Mouse (Mus musculus) spleen, adult 2 months (tissue): ENCODE results near the gene Gpd1. TPM values are rescaled to one million over a fixed set of nuclear protein-coding genes. Genes with fewer than 3 reads are reported as not detected.
"Not testable (repeated sequence)": the region's sequence is repeated elsewhere in the genome, so short reads cannot be mapped to it uniquely, and the experiment has no call there.

Source experiments
- DNase-seq, 2 experiments: peaks; one replicate each; pipeline versions ENCODE4 v3.0.0 to v3.0.0-alpha.2; 2012 to 2021; ENCODE audit warnings: low spot score in 2 of 2, low read depth in 1 of 2
- H3K27ac ChIP-seq: fragments of 200-500 bp; 2 replicates; pipeline ENCODE4 v1.5.1; 2012; ENCODE audit warnings: low read length, inconsistent platforms; ENCODE audit not compliant: insufficient read depth
- H3K27me3 ChIP-seq: fragments of 200-500 bp; 2 replicates; pipeline ENCODE4 v1.6.1; 2012; ENCODE audit warnings: mild to moderate bottlenecking, moderate library complexity, low read length, inconsistent platforms; ENCODE audit not compliant: control insufficient read depth, insufficient read depth
- H3K36me3 ChIP-seq: fragments of 200-500 bp; 2 replicates; pipeline ENCODE4 v1.6.1; 2012; ENCODE audit warnings: mild to moderate bottlenecking, low read length, inconsistent platforms; ENCODE audit not compliant: control insufficient read depth, insufficient read depth
- H3K4me1 ChIP-seq: fragments of 200-500 bp; 2 replicates; pipeline ENCODE4 v1.6.1; 2011; ENCODE audit warnings: inconsistent platforms; ENCODE audit not compliant: control insufficient read depth, insufficient read depth, insufficient read length
- H3K4me3 ChIP-seq: fragments of 200-500 bp; 2 replicates; pipeline ENCODE4 v1.5.1; 2011; ENCODE audit warnings: mild to moderate bottlenecking, inconsistent platforms; ENCODE audit not compliant: insufficient read depth, insufficient read length; ENCODE audit errors: extremely low read depth
- CTCF ChIP-seq: fragments of 200-500 bp; IDR thresholded peaks from 2 replicates; pipeline ENCODE4 v1.5.1; 2011; ENCODE audit warnings: mild to moderate bottlenecking, inconsistent platforms; ENCODE audit not compliant: insufficient read depth, insufficient read length, insufficient replicate concordance; ENCODE audit errors: extremely low read depth
- POLR2A ChIP-seq: fragments of 200-500 bp; IDR thresholded peaks from 2 replicates; pipeline ENCODE4 v1.6.1; 2011; ENCODE audit warnings: low read depth, low read length, inconsistent platforms
- WGBS: fragments of 180-500 bp; shearing (Covaris S2); methylation state at CpG from one replicate; pipeline ENCODE4 v1.1.7; 2018; 5-methylcytosine and 5-hydroxymethylcytosine counted together
- polyA plus RNA-seq: library from polyadenylated mRNA; depleted of rRNA; stranded (reverse); fragments of >200 nt; gene quantifications from 2 replicates; pipeline ENCODE4 v1.2.3, GENCODE M21; 2012

The Gpd1 gene
- polyA plus RNA-seq, 1 experiment: 8.5 TPM

DNA sequence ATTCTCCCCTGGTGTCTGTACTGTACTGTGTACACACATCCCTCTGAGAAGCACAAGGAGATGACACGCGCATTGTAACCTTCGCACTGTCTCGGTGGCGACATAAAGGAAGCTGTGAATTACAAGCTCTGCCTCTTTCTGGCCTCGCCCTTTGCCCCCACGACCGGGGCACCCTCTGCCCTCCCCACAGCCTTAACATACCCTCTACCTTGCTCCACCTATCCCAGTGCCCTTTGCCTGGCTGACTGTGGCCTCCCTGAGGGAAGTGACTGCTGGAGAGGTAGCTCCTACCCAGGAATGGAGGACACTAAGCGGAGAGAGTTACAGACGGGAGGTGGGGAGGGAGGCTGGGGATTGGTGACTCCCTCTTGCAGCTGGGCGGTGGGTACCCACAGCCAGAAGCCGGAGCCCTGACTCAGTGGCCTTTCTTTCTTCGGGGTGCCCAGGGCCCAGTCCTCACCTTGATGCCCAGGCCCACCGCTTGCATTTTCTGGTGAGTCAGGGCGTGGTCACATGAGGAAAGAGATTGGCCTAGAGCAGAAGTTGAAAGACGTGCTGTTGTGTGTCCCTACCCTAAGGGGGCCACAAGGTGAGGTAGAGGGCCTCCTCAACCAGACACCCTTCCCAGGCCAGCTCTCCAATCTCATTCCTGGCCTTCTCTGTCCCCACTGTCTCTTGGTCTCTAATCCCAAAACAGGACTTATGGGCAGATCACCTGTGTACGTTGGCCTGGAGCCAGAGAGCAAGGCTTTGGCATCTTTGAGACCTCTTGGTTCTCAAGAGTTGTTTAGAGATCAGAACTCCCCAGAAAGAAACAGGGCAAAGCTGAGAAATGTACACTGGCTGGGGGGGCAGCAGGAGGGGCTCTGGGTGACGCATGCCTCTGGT lies 16.9 kb upstream of the Gpd1 start:
- no peak for DNase-seq
- Histone ChIP-seq H3K27me3 (no peaks in the 10 kb centered on the region), H3K27ac (no peak overlapping the region), H3K36me3 (no peaks in the 10 kb centered on the region; the same call in 1 of the 2 replicates), H3K4me3 (no peak overlapping the region), H3K4me1 (peaks cover 4% of the 10 kb centered on the region; the same call in 1 of the 2 replicates)
- WGBS: 92% methylated on average over 18 of the region's 18 CpGs
- no peak for TF ChIP-seq CTCF
- no peak for TF ChIP-seq POLR2A

GRCm38 (mm10) chr15:99701640-99701998 lies 15.7 kb upstream of the Gpd1 start:
- not testable (repeated sequence) for H3K4me1 ChIP-seq, H3K27me3 ChIP-seq, H3K36me3 ChIP-seq, DNase-seq, H3K27ac ChIP-seq
- peak overlapping the region; percentile 83 for H3K4me3 ChIP-seq
- 39% methylated on average over 16 of the region's 16 CpGs for WGBS

DNA sequence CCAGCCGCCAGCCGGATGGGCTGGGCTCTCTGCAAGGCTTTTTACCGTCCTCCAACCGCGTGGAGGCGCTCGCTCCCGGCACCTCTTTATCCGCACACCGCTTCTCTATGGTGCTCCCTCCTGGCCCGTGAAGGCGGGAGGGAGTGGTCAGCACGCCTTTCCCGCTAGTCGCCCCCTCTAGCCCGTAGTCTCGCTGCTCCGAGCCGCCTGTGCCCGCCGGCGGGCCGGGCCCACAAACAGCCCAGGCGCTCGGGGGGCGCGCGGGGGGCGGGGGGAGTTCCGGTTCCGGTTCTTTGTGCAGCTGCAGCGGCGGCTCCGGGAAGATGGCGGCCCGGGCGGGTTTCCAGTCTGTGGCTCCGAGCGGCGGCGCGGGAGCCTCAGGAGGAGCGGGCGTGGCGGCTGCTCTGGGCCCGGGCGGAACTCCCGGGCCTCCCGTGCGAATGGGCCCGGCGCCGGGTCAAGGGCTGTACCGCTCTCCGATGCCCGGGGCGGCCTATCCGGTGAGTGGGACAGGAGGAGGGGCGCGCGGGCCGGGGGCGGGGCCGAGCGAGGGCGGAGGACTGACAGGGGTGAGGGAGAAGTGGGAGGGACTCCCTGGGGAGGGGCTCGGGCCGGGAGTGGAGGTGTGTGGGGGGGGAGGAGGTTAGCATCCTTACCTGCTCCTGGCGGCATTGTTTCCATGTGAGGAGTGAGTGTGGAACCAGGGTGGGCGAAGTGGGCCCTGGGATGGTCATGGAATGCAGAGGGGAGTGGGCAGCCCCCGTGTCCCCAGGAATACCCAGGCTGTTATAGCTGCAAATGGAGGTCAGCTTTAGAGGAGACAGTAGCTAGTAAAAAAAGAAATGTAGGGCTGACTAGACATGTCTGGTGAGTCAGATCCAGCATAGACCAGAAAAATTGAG lies 15.1 kb upstream of the Gpd1 start, which contains the start of gene Smarcd1:
TSS of gene Smarcd1 (plus strand) at position 131 of the 902 bp plus-strand sequence.
- no peaks in the 10 kb centered on the region for H3K27me3 ChIP-seq
- peaks cover 8% of the 10 kb centered on the region for H3K36me3 ChIP-seq
- WGBS: 2% methylated on average over 65 of the region's 71 CpGs
- TF ChIP-seq CTCF (peak; percentile 88), POLR2A (no peak)
- peak within 1 kb of the TSS; percentile 83 for H3K4me3 ChIP-seq
- DNase-seq: peak; percentile 72 to 91
- peaks cover 4% of the 10 kb centered on the region; the same call in 1 of the 2 replicates for H3K4me1 ChIP-seq
- peak within 1 kb of the TSS; percentile 87 for H3K27ac ChIP-seq

- Histone ChIP-seq H3K4me3 (no peak overlapping the region), H3K27me3 (no peaks in the 10 kb centered on the region), H3K27ac (no peak overlapping the region), H3K4me1 (peaks cover 4% of the 10 kb centered on the region; the same call in 1 of the 2 replicates), H3K36me3 (peaks cover 15% of the 10 kb centered on the region)
- no peak for DNase-seq
- TF ChIP-seq POLR2A: no peak
- no peak for TF ChIP-seq CTCF
- 84% methylated on average over 9 of the region's 9 CpGs for WGBS
Measured at GRCm38 (mm10) chr15:99703104-99703503, 14.2 kb upstream of the Gpd1 start.

- H3K4me1 ChIP-seq: peaks cover 4% of the 10 kb centered on the region; the same call in 1 of the 2 replicates
- TF ChIP-seq POLR2A: no peak
- no peak for TF ChIP-seq CTCF
- no peak for DNase-seq
- H3K27me3 ChIP-seq: no peaks in the 10 kb centered on the region
- 88% methylated on average over 5 of the region's 5 CpGs for WGBS
- no peak overlapping the region for H3K4me3 ChIP-seq
- H3K36me3 ChIP-seq: peaks cover 18% of the 10 kb centered on the region
- H3K27ac ChIP-seq: no peak overlapping the region
Measured at GRCm38 (mm10) chr15:99703676-99704040, 13.7 kb upstream of the Gpd1 start.

DNA sequence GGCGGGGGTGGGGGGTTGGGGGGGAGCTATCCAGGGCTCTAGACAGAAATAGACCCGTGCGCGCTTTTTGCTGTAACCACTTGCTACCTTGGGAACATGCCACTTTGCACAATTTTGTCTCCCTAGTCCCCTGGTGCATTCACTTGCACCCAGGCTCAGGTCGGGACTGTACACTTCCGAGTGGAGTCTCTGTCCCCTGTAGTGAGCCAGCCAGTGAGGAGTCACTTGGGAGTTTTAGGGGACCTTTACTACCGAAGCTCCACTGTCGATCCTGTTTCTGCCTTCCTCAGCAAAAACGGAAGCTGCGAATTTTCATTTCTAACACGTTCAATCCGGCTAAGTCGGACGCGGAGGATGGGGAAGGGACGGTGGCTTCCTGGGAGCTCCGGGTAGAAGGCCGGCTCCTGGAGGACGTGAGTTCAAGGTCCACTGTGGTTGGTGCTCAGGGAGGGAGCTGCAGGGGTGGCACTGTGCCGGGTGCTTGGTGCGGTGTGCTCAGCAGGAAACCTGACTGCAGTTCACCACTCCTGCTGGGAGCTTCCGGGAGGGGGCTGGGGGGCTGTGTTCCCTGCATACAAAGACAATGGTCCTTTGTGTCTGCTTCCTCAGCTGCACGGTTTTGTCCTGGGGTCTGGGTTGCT lies 13.2 kb upstream of the Gpd1 start:
- TF ChIP-seq CTCF: no peak
- TF ChIP-seq POLR2A: no peak
- peaks cover 4% of the 10 kb centered on the region; the same call in 1 of the 2 replicates for H3K4me1 ChIP-seq
- no peak overlapping the region for H3K27ac ChIP-seq
- H3K4me3 ChIP-seq: no peak overlapping the region
- DNase-seq: no peak
- H3K27me3 ChIP-seq: no peaks in the 10 kb centered on the region
- H3K36me3 ChIP-seq: peaks cover 21% of the 10 kb centered on the region
- 87% methylated on average over 23 of the region's 23 CpGs for WGBS
